Mouse (Mus musculus) liver, embryonic 16.5 days (tissue): Measurements from ENCODE around the gene Zfp980. TPM values are rescaled to one million over a fixed set of nuclear protein-coding genes. Genes with fewer than 3 reads are reported as not detected.
"Not testable (repeated sequence)": the region's sequence is repeated elsewhere in the genome, so short reads cannot be mapped to it uniquely, and the experiment has no call there.

ENCODE experiments used
- ATAC-seq: fragments of 200-750 bp; cut with Nextera tagmentation; 2 replicates; pipeline ENCODE4 v1.8.0; 2017; ENCODE audit warnings: low read depth, mild to moderate bottlenecking, moderate number of reproducible peaks, moderate library complexity
- H3K27ac ChIP-seq: fragments of 300-500 bp; sonication (generic); 2 replicates; pipeline ENCODE4 v1.5.1; 2014; ENCODE audit warnings: mild to moderate bottlenecking, low read length
- H3K27me3 ChIP-seq: fragments of 300-500 bp; sonication (generic); 2 replicates; pipeline ENCODE4 v1.6.1; 2014; ENCODE audit warnings: low read depth, low read length, mixed read lengths; ENCODE audit not compliant: control insufficient read depth, insufficient read depth
- H3K36me3 ChIP-seq: fragments of 300-500 bp; sonication (generic); 2 replicates; pipeline ENCODE4 v1.6.1; 2014; ENCODE audit warnings: mild to moderate bottlenecking; ENCODE audit not compliant: control insufficient read depth, insufficient read depth
- H3K4me1 ChIP-seq: fragments of 300-500 bp; sonication (generic); 2 replicates; pipeline ENCODE4 v1.6.1; 2014; ENCODE audit warnings: low read depth, low read length, mixed read lengths; ENCODE audit not compliant: control insufficient read depth
- H3K4me2 ChIP-seq: fragments of 300-500 bp; sonication (generic); 2 replicates; pipeline ENCODE4 v1.6.1; 2014; ENCODE audit warnings: low read depth, low read length, mixed read lengths
- H3K4me3 ChIP-seq: fragments of 300-500 bp; sonication (generic); 2 replicates; pipeline ENCODE4 v1.5.1; 2014; ENCODE audit warnings: low read depth, mild to moderate bottlenecking, low read length
- H3K9ac ChIP-seq: fragments of 300-500 bp; sonication (generic); 2 replicates; pipeline ENCODE4 v1.6.1; 2014; ENCODE audit warnings: low read depth, low read length
- H3K9me3 ChIP-seq: fragments of 300-500 bp; sonication (generic); replicated peaks from 2 replicates; pipeline ENCODE4 v1.6.1; 2016; ENCODE audit warnings: low read length; ENCODE audit not compliant: control insufficient read depth
- WGBS: fragments of 180-500 bp; shearing (Covaris S2); extraction: QIAGEN DNeasy Blood & Tissue Kit; methylation state at CpG from one replicate; pipeline ENCODE4 v1.1.7; 2014; ENCODE audit not compliant: insufficient replicate concordance; 5-methylcytosine and 5-hydroxymethylcytosine counted together
- polyA plus RNA-seq: library from polyadenylated mRNA; unstranded; fragments of >200 nt; fragmentation: Nextera tagmentation; extraction: Ambion mirVana; gene quantifications from 2 replicates; pipeline ENCODE4 v1.2.1, GENCODE M21; 2015

Zfp980 gene
- not detected in 2 replicates for polyA plus RNA-seq

GRCm38 (mm10) chr4:145670385-145670784, at the start of gene Zfp980:
Zfp980 (plus strand) TSS chr4:145670685.
- WGBS = 55% methylated on average over 3 of the region's 3 CpGs
- H3K36me3 ChIP-seq, H3K27ac ChIP-seq, H3K9ac ChIP-seq, ATAC-seq, H3K4me3 ChIP-seq, H3K27me3 ChIP-seq, H3K9me3 ChIP-seq, H3K4me1 ChIP-seq, H3K4me2 ChIP-seq: not testable (repeated sequence)

- H3K4me3 ChIP-seq, H3K4me1 ChIP-seq, H3K9ac ChIP-seq, H3K36me3 ChIP-seq, H3K27me3 ChIP-seq, H3K27ac ChIP-seq, H3K9me3 ChIP-seq, H3K4me2 ChIP-seq, ATAC-seq: not testable (repeated sequence)
- 22% methylated on average over 76 of the region's 83 CpGs for WGBS
Measured at GRCm38 (mm10) chr4:145640416-145641185, 29.9 kb upstream of the Zfp980 start.

- not testable (repeated sequence) for H3K4me1 ChIP-seq, ATAC-seq, H3K9ac ChIP-seq, H3K4me2 ChIP-seq, H3K27me3 ChIP-seq, H3K9me3 ChIP-seq, H3K27ac ChIP-seq, H3K36me3 ChIP-seq, H3K4me3 ChIP-seq
- 38% methylated on average over 2 of the region's 2 CpGs for WGBS
Measured at GRCm38 (mm10) chr4:145674286-145674780, 3.8 kb downstream of the Zfp980 start.

- not testable (repeated sequence) for H3K4me3 ChIP-seq, H3K27ac ChIP-seq, ATAC-seq, H3K4me2 ChIP-seq, H3K4me1 ChIP-seq, H3K36me3 ChIP-seq, H3K9ac ChIP-seq, H3K9me3 ChIP-seq, H3K27me3 ChIP-seq
- WGBS = 59% methylated on average over 3 of the region's 3 CpGs
Measured at GRCm38 (mm10) chr4:145680217-145680616, 9.7 kb downstream of the Zfp980 start.

GRCm38 (mm10) chr4:145680672-145681387, 10.3 kb downstream of the Zfp980 start:
- 20% methylated on average over 1 of the region's 1 CpGs for WGBS

GRCm38 (mm10) chr4:145682021-145682420, 11.5 kb downstream of the Zfp980 start:
- not testable (repeated sequence) for H3K9me3 ChIP-seq, H3K27me3 ChIP-seq, H3K9ac ChIP-seq, H3K4me3 ChIP-seq, H3K36me3 ChIP-seq, H3K4me2 ChIP-seq, H3K27ac ChIP-seq, ATAC-seq, H3K4me1 ChIP-seq
- 70% methylated on average over 9 of the region's 11 CpGs for WGBS

More at GRCm38 (mm10) chr4:145680672-145681387, 10.3 kb downstream of the Zfp980 start:
- not testable (repeated sequence) for H3K36me3 ChIP-seq, H3K27me3 ChIP-seq, H3K4me3 ChIP-seq, H3K9ac ChIP-seq, H3K9me3 ChIP-seq, ATAC-seq, H3K4me1 ChIP-seq, H3K4me2 ChIP-seq, H3K27ac ChIP-seq

GRCm38 (mm10) chr4:145683024-145683766, 12.7 kb downstream of the Zfp980 start:
- not testable (repeated sequence) for H3K9ac ChIP-seq, H3K27ac ChIP-seq, ATAC-seq, H3K4me1 ChIP-seq, H3K4me3 ChIP-seq, H3K4me2 ChIP-seq, H3K36me3 ChIP-seq, H3K9me3 ChIP-seq, H3K27me3 ChIP-seq
- 57% methylated on average over 3 of the region's 3 CpGs for WGBS

GRCm38 (mm10) chr4:145686061-145686460, 15.6 kb downstream of the Zfp980 start:
- H3K4me2 ChIP-seq, H3K4me1 ChIP-seq, H3K27ac ChIP-seq, H3K9me3 ChIP-seq, H3K27me3 ChIP-seq, H3K4me3 ChIP-seq, ATAC-seq, H3K9ac ChIP-seq, H3K36me3 ChIP-seq: not testable (repeated sequence)
- 23% methylated on average over 2 of the region's 2 CpGs for WGBS
